Mouse (Mus musculus) naive thymus-derived CD4-positive, alpha-beta T cell, adult 2 months (primary cell): ENCODE results near the gene Gm20481.
A peak's percentile ranks its signal among the peaks of the same experiment; 100 is the strongest.
"Not testable (repeated sequence)": the region's sequence is repeated elsewhere in the genome, so short reads cannot be mapped to it uniquely, and the experiment has no call there.

Experiments
- DNase-seq: peaks from one replicate; pipeline ENCODE4 v3.0.0-alpha.2; 2011; ENCODE audit warnings: low read depth

Gm20481 gene

DNA sequence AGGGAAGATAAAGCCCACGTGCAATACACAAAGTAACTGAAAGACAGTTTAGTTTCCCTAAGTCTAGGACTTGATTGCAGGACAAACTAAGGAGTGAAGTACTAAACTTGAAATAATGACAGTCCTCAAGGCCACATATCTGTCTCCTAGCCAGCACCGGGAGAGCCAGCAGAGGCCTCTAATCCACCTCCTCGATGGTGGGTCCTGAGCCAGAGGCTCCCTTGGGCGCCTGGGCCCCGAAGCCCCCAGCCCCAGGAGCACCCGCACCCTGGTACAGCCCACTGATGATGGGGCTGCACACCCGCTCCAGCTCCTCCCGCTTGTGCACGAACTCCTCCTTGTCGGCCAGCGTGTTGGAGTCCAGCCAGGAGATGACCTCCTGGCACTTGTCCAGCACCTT lies at the start of gene Gm20481:
Gene Gm20481, plus strand, starts transcription at position 91 of the 400 bp plus-strand sequence.
- not testable (repeated sequence) for DNase-seq

DNA sequence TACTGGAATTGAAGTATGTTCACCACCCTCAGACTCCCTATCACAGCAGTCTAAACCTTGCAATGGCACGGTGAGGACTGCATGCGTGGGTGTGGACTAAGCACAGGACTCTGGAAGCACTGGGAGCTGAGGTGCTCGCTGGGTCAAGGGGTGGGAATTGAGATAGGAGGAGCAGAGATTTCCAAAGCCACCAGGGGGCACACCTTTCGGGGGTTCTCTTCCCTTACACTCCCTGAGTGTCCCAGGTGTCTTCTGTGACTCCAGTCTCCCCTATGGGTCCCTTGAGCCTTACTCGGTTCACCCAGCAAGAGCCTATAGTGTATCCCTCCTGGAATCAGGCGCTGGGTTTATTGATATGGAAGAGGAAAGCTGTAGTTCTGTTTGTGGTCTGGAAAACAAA lies 46.8 kb upstream of the Gm20481 start:
- DNase-seq, result no peak

DNA sequence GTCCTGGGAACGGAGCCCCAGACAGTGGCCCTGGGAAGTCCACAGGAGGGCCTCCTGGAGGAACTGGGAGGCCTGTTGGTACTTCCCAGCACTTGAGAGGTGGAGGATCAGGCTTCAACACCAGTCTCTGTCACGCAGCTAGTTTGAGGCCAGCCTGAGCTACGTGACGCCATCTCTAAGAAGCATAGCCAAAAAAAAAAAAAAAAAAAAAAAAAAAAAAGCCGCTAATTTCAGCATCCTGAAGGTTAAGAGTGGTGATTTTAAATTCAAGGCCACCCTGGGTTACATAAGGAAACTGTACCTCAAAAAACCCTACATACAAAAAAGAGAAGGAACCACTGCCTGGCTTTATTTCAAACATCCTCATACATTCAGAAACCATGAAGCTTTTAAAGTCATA lies 45.5 kb upstream of the Gm20481 start:
- no peak for DNase-seq

DNA sequence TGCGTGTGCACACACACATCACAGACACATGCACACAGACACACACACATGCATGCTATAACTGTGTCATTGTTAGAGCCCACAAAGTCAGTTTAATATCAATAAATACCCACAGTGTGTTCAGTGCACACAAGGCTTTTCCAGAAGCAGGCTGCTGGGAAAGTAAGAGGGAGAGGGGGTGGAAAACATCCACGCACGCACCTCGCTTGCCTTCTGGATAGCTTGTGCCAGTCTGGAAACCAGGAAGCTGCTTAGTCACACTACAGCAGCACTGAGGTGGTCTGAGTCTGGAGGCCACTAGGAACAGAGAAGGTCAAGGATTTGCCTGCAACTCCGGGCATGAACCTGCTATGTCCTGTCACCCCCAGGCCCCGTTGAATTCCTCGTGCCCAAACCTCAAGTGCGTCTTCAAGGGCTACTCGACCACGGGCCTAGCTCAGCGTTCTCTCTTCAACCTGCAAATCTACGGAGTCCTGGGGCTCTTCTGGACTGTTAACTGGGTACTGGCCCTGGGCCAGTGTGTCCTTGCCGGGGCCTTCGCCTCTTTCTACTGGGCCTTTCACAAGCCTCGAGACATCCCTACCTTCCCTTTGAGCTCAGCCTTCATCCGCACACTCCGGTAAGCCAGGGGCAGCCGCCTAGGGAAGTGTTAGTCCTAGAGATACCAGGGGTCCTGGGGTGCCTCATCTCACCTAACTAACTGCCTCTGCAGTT lies 42.2 kb upstream of the Gm20481 start:
- DNase-seq, result no peak

DNA sequence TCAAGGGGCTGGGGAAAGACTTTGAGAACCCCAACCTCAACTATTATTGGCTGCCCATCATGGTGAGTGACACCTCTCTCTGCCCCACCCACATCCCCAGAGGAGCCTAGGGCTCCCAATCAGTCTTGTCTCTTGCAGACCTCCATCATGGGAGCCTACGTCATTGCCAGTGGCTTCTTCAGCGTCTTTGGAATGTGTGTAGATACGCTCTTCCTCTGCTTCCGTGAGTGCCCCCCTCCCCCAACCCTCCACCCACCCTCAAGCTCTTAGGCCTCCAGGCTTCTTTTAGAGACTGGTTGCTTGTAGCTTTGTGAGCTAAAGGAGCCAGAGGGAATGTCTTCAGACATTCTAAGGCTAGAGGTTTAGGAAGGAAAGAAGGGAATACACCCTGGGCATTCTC lies 40.9 kb upstream of the Gm20481 start:
- no peak for DNase-seq

DNA sequence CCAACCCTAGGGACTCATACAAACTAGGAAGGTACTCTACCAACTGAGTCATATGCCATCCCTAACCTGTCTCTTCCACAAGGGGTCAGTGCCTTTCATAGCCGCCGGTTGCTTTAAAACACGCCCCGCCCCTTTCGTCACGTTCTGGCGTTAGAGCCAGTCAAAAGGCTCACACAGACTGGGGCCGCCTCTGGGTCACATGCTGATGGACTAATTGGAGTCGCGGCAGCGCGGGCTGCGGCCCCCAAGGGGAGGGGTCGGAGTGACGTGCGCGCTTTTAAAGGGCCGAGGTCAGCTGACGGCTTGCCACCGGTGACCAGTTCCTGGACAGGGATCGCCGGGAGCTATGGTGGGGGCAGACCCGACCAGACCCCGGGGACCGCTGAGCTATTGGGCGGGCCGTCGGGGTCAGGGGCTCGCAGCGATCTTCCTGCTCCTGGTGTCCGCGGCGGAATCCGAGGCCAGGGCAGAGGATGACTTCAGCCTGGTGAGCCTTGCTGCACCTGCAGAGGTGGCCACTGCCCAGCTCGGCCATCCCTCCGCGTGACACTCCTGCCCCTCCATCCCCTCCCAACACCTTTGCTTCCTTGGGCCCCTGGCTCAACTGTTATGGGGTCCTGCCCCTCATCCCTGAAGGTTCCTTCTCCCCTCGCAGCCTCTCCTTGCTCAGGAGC lies 38.5 kb upstream of the Gm20481 start, which contains the start of gene Neu1:
Gene Neu1, plus strand, starts transcription at position 193 of the 674 bp plus-strand sequence.
- DNase-seq, result peak; percentile 97

DNA sequence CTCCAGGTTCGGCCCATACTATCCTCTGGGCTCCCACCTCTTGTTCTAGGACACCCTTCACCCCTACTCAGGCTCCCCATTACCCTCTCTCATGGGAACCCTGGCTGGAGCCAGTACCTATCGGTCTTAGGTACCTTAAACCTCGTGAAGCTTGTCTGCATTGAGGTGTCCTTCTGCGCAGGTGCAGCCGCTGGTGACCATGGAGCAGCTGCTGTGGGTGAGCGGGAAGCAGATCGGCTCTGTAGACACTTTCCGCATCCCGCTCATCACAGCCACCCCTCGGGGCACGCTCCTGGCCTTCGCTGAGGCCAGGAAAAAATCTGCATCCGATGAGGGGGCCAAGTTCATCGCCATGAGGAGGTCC lies 38.0 kb upstream of the Gm20481 start:
- peak; percentile 69 for DNase-seq

DNA sequence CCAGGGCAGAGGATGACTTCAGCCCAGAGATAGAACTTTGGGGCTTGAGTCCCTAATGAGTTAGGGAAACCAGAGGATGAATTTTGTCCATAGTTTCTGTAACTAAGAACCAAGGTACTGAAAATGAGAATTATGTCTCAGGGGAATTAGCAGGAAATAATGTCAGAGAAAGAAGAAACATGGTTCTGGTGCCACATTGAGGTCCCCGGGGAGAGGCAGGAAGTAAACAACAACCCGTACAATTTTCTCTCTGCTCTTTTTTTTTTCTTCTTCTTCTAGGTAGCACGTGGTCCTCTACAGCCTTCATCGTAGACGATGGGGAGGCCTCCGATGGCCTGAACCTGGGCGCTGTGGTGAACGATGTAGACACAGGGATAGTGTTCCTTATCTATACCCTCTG lies 37.4 kb upstream of the Gm20481 start:
- DNase-seq, result peak; percentile 60

DNA sequence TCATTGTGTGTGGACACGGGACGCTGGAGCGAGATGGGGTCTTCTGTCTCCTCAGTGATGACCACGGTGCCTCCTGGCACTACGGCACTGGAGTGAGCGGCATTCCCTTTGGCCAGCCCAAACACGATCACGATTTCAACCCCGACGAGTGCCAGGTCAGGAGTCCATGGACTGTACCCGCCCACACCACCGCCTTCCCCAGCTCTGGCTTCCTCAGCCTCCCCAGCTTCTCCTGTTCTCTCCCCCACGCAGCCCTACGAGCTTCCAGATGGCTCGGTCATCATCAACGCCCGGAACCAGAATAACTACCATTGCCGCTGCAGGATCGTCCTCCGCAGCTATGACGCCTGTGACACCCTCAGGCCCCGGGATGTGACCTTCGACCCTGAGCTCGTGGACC lies 35.7 kb upstream of the Gm20481 start:
- no peak for DNase-seq

DNA sequence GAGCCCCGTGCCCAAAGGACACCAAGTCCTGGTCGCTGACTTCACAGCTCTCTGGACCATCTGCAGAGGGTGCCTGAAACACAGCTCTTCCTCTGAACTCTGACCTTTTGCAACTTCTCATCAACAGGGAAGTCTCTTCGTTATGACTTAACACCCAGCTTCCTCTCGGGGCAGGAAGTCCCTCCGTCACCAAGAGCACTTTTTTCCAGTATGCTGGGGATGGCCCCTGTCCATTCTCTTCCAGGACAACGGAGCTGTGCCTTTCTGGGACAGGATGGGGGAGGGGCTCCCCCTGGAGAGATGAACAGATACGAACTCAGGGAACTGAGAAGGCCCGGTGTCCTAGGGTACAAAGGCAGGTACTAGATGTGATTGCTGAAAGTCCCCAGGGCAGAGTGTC lies 34.9 kb upstream of the Gm20481 start:
- no peak for DNase-seq

DNA sequence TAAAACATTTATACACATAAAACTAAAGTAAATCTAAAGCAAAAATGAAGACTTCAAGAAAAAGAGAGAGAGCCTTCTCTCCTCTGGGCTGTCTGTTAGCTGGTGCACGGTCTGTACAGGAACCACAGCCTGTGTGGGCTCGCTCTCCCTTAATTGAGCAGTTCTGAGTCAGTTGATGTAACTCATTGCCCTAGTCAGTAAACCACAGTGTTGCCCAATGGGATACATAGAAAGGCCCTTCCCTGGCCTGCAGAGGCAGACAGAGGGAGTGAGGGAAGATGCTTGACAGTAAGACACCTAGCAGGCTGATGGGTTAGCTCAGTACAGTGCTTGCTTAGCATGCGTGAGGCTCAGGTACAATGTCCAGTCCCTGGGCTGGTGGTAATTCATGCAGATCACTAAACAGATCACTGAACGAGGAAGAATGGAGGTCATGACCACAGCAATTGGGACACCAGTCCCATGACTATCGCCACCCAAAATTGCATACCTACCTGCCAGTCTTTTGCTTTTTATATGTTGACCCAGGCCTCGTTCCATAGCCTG lies 31.7 kb upstream of the Gm20481 start:
- DNase-seq, result no peak

DNA sequence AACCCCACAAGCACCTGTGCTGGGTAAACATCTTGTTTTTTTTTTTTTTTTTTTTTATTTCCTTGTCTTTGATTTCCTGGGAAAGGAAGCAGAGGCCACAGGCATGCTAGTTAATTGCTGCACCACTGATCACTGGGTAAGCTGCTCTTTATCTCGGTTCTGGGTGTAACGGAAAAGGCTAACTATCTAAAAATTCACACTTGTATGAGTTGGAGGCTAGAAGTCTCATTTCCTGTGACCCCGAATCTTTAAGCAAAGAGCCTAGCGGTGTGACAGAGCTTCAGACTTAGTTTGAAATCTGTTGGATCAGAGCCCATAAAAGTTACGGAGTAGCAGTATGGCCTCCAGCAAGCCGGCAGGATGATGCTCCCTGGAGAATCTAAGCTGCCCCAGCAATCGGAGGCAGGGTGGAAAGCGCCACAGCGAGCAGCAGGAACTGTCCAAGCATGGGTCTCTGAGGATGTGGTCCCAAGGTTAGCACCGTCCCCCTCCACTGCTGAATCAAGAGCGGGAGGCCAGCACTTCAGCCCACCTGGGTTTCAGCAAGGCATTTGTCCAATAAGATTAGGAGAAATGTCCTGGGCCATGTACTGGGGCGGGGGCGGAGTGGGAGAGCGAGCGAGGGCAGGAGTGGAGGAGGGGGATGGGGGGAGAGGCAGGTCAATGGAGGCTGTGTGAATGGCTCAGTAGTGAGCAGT lies 28.2 kb upstream of the Gm20481 start:
- DNase-seq, result no peak

DNA sequence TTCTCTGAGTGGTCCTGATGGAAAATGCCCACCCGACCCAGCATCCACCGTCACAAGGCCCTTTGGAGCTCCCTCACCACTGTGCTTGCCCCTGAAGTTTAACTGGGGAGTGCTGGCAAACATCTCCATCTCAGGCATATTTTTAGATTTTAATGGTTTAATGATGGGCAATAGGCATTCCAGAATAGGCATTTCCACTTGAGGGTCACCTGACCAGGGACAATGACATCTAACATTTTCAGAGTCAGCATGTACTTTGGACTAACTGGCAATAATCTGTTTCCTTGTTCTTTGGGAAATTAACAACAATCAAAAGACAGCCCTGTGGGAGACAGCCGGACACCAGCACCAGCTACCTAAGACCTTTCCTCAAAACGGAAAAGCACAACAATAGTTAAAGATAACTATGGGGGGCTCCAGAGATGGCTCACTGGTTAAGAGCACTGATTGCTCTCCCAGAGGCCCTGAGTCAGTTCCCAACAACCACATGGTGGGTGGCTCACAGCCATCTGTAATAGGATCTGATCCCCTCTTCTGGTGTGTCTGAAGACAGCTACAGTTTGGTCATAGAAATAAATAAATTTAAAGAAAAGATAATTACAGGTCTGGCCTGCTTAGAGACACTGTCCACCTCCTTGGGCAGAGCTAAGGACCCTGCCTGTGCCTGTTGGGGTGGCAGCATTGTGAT lies 26.4 kb upstream of the Gm20481 start:
- DNase-seq, result no peak

DNA sequence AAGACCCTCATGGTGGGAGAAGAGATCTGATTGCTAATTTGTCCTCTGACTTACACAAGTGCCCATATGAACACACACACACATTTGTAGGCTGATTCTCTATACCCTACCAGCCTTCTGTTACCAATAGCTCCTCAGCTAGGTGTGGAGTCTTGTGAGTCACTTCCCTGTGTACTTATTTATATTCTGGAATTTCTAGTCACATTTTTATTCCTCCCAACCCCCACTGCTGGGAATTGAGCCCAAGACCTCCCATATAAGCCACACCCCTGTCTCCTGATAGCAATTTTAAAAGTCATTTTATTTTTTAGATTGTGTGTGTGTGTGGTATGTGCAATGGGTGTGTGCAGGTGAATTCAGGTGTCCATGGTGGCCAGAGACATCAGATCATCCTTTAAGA lies 25.4 kb upstream of the Gm20481 start:
- no peak for DNase-seq

DNA sequence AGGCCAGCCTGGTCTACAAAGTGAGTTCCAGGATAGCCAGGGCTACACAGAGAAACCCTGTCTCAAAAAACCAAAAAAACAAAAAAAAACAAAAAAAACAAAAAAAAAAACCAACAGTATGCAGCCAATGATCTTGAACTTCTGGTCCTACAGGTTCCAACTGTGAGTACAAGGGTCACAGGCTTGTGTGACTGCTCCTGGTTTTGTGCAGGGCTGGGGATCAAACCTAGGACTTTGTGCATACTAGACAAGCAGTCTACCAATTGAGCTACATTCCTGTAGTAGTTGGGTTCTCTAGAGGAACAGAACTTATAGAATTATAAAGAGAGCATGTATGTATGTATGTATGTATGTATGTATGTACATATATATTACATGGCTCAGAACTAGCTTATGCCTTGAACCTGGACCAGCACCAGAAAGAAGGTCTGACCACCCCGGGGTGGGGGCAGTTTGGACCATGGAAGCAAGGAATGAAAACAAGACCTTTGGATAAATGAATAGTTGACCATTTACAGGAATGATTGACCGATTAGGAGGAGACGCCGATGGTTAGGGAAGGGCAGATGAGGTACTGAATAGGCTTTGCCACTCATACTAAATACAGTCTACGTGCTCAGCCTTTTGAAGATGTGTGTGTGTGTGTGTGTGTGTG lies 23.1 kb upstream of the Gm20481 start:
- no peak for DNase-seq

DNA sequence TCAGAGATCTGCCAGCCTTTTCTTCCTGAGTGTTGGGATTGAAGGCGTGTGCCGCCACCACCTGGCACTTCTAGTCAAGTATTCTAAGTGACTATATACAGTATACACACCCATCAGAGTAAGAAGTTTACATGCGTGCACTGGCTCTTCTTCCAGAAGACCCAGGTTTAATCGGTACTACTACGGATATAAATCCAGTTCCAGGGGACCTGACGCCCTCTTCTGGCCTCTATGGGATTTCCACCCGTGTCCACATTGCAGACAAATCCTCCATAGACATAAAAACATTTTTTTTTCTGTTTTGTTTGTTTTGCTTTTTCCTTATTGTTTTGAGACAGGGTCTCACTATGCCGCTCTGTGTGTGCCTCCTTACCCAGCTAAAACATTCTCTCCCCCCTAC lies 22.1 kb upstream of the Gm20481 start:
- DNase-seq, result peak; percentile 59

DNA sequence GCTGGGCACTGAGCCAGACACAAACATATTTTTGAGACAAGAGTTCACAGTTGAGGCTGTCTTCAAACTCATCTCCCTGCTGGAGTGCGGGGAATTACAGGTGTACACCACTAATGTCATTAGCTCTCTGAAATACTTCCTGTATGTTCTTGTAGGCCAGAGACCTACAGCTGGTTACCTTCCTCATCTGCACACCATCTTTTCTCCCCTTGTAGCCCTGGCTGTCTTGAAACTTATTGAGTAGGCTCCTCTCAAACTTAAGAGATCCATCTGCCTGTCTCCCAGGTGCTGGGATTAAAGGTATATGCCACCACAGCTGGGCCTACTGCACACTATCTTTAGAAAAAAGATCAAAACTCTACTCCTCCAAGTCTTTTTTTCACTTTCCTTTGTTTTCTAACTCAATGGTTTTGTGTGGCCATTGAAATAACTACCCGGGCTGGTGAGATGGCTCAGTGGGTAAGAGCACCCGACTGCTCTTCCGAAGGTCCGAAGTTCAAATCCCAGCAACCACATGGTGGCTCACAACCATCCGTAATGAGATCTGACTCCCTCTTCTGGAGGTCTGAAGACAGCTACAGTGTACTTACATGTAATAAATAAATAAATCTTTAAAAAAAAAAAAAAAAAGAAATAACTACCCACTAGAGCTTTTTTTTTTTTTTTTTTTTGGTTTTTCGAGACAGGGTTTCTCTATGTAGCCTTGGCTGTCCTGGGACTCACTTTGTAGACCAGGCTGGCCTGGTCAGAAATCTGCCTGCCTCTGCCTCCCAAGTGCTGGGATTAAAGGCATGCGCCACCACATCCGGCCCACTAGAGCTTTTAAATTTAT lies 20.8 kb upstream of the Gm20481 start:
- not testable (repeated sequence) for DNase-seq

DNA sequence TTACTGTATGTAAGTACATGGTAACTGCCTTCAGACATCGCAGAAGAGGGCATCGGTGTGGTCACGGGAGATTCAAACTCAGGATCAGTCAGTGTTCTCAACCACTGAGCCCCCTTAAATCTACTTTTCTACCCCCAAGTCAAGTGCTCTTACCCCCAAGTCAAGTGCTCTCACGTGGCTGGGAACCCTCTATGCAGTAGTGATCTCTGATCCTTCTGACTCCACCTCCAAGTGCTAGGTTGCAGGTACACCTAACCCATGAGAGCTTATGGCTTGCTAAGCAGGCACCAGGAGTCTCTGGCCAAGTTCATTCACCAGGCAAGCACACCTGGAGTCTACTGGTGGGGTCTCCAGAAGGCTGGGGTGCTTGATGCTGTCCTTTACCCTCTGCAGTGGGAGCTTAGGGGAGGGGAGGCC lies 20.2 kb upstream of the Gm20481 start:
- DNase-seq, result no peak

DNA sequence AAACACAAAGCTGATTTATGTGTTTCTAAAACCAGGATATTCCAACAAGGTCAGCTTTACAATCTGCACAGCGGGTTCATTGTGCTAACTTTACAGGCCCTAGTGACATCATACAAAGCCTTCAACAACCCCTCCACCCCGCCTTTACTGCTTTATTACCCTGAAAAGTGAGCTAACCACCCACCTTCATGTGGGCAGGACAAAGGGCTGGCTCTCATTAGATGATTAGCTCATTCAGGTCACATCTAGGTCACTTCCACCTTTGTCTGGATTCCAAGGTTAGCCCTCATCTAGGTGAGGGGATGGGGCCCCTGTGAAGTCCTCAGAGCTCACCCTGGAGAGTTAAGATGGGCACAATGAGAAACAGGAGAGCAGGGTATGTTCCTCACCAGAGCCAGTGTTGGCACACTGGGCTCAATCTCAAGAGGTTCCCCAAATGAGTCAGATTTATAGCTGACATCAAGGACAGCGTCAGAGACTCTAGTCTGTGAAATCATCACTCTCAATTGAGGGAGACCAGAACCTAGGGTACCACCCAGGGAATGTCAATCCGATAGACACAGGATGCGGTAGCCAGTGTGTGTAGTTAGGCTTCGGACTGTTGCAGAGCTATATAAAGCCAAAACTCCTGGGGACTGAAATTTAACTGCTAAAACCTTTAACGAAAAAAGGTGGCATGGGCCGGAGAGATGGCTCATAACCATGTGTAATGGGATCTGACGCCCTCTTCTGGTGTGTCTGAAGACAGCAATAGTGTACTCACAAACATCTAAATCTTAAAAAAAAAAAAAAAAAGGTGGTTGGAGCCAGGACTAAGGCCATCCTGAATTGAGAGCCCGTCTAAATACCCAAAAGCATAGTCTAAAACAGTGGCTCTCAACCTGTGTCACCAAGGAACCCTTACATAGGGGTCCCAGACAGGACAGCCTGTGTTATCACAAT lies 18.9 kb upstream of the Gm20481 start:
- DNase-seq, result no peak
